Mouse (Mus musculus): ENCODE results near the gene Gm26657.

- TF ChIP-seq CTCF (conservative IDR thresholded peaks at IDR 0.05; ENCODE audit: insufficient read depth, insufficient read length, low read depth, low read length), result no peak
- TF ChIP-seq POLR2A (IDR thresholded peaks at IDR 0.05; ENCODE audit: low read depth, low read length), result no peak
Observed at GRCm38 (mm10) chr4:56757693-56758092, 17.8 kb downstream of the Gm26657 start.
